Comparison of ENCODE assay signal across 9 mouse cellular contexts in genomic region chr15:5877749-5878148, GRCm38 (mm10).
"Had no signal": no experiment of that assay in that cellular context is flagged by ENCODE, and none has a peak within 500 bp of the region (broad histone marks: within the 10 kb centered on the region; RNA-seq: fewer than 3 reads in every experiment).

No protein-coding gene starts in this region.

- DNase-seq: liver, postnatal 0 days; lung, embryonic 14.5 days; lung, postnatal 10 days; right cerebral cortex, adult 18-20 months; right cerebral cortex, postnatal 14 days; right cerebral cortex, postnatal 4 days; thymus, adult 2 months; thymus, postnatal 25 days; thymus, postnatal 4 days had no signal
